Mouse (Mus musculus) embryo, embryonic 11 days (tissue): ENCODE measurements around the gene Amz1.

Experiments used
- DNase-seq: peaks from one replicate; pipeline ENCODE4 v3.0.0-alpha.2; 2015

Amz1 gene

DNA sequence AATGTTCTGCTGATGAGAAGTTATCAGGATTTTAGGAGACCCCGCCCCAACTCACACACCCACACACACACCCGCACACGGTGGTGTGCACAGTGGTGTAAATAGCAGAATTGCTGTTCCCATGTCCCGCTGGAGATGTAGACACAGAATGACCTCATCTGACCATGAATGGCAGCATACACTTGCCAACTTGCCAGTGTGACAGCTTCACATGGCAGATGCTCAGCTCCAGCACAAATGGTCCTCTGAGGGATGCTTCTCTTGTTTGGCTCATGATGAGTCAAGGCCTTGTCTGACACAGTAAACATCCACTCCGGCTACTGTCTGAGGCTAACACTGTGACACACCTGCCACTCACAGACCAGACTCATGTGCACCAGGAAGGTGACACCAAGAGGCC is 44.4 kb downstream of the Amz1 start:
- no peak for DNase-seq

DNA sequence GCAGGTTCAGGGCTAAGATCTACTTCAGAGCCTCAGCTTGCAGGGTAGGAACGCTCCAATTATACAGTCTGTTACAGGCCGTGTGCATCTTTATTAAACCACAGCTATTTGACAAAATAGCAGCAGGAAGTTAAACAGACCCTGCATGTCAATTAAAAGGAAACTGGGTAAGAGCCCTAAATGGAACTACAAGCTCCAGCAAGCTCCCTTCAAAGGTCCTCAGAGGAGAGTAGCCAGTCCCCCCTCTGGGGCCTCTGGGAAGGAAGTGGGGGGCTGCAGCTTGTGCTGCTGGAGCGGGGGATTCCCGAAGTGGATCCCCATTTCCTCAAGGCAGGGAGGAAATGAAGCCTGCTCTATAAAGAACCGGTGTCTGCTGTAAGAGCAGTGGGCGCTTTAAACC is 47.7 kb downstream of the Amz1 start:
- DNase-seq, result peak; percentile 19

DNA sequence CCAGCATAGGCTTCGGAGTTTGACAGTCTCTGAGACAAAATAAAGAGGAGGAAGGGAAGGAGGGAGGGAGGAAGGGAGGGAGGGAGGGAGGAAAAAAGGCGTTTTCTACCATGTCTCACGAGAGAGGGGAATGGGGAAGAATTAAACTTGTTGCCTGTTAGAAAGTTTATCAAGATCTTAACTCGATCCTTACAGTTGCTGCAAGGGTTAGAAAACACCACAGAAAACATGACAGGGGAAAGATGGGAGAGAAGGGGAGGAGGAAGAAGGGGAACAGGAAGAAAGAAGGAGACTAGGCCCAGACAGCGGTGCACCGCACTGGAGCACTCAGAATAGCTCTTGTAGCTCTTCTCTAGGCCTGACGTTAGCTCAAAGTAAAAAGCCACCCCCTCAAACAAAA is 48.2 kb downstream of the Amz1 start:
- no peak for DNase-seq

- DNase-seq, result no peak
These were observed 51.2 kb downstream of the Amz1 start for GRCm38 (mm10) chr5:140775111-140775510.

DNA sequence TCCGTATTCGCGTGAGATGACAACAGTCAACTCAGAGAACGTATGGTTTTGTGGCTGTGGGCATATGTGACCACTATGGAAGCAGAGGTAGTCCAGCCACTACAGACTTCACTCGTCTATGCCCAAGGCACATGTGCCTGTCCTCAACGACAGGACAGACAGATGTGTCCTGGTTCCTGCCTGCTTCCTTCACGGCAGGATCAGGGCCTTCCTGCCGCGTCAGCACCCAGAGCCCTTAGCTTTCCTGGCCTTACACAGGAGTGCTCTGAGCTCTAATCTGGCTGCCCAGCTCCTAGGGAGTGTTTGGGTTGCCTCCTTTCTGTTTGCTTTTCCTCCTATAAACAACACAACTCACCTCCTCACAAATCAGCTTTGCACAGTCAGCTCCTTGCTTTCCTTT is 53.0 kb downstream of the Amz1 start:
- no peak for DNase-seq

- no peak for DNase-seq
These were observed 57.2 kb downstream of the Amz1 start for GRCm38 (mm10) chr5:140781122-140781521.

DNA sequence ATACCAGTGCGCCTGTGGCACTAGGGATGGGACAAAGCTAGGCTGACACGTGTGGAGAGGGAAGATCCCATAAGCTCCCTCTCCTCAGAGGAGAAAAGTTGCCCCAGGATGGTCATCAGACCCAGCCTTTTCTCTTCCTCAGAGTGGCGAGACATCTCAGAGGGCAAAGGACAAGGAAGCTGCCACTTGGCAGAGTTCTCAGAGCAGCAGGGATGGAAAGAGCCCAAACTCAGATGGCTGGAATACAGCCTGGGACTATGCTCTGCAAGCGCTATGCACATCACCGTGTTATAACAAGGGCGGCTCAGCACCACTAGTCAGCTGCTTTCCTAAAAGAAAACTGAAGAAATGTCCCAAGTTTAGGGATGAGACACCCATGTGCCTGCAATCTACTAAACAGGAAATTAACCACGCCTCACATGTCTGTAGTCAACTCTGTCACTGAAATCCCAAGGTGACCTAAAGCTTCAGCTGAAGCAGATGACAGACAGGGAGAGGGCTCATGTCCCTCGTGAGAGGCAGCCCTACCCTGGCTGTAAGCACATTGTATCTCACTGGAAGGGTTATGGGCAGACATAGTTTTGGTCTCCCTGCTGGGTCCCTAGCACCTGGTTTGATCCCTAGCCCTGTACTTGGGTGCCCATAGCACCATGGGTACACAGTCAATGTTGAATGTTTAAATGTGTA is 58.1 kb downstream of the Amz1 start:
- no peak for DNase-seq

GRCm38 (mm10) chr5:140783577-140783976 is 59.6 kb downstream of the Amz1 start:
- no peak for DNase-seq

DNA sequence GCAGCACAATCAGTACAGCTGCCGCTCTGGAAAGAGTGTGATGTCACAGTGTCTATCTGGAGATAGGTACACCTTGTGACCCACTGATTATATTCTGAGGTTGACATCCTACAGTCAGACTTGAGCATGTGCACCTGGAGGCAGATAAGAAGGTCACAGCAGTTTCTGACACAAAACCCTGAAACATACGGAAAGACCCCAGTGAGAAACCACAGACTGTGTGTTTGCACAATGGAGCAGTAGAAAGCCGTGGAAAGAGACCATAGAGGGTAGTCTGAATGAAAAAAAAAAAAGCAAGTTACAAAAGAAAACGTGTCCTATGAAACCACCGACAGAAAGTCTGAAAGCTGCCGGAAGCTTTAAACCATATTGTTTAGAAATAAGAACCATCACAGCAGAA is 60.4 kb downstream of the Amz1 start:
- DNase-seq, result no peak

GRCm38 (mm10) chr5:140785240-140785872 is 61.4 kb downstream of the Amz1 start:
- DNase-seq, result no peak

DNA sequence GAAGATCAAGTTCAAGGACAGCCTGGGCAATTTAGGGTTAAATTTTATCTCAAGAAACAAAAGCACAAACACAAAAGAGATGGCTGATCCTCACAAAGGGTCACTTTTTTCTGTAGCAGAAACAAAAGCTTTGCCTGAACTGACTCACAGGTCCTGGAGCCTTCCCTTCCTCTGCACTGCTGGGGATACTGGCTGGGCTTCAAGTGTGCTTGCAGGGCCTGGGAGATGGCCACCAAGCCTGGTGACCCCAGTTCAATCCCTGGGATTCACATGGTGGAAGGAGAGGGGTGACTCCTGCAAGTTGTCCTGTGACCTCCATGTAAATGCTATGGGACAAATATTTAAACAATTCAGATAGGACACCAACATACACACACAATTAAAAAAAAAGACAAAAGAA is 65.6 kb downstream of the Amz1 start:
- no peak for DNase-seq

DNA sequence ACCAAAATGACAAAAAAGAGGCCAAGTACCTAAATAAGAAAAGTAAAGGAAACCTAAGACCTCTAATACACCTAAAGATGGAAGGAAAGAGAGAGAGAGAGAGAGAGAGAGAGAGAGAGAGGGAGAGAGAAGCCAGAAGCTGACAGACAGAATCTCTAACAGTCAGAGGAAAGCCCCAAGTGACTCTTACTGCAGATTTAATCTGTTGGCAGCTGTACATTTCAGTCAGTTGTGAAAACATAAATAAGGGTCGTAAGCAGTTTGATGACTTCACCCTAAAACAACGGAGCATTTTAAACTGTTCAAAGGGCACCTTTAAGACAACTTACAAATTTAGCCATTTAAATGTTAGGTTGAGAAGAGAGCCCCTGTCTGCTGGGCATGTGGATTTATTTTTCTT is 66.5 kb downstream of the Amz1 start:
- DNase-seq, result no peak

- DNase-seq, result peak; percentile 41
These were observed 67.3 kb downstream of the Amz1 start for GRCm38 (mm10) chr5:140790937-140791877.

DNA sequence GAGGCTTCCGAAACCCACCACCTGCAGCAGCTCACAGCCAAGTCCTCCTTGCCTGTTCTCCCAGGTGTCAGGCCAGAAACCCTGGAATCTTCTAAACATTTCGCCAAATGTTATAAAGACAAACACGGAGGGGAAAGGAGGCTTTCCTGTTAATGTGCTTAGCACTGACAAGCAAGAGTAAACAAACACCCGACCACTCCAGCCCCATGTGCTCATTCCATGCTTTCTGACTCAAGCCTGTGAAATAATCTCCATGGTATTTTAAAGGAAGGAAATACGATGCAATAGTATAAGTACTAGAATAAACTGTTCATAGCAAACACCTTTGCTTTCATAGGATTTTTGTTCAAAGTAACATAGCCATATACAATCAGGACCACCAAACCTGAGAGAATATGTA is 68.3 kb downstream of the Amz1 start:
- DNase-seq, result no peak

GRCm38 (mm10) chr5:140794753-140795152 is 70.8 kb downstream of the Amz1 start:
- DNase-seq, result no peak

DNA sequence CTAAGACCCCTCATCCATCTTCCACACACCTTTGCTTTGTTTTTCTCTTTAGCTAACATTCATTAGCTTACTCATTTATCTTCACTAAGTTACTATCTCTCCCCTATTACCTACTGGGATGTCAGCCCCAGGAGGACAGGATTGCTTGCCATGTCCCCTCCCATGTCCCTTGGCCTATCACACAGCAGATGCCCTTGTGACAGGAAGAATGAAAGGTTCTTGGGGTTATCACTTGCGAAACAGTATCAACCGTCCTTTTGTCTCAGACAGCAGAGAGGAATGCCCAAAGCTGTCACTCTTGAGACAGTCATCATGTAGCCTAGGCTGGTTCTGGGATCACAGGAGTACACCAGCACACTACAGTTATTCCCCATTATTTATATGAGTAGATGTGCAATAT is 71.2 kb downstream of the Amz1 start:
- no peak for DNase-seq

DNA sequence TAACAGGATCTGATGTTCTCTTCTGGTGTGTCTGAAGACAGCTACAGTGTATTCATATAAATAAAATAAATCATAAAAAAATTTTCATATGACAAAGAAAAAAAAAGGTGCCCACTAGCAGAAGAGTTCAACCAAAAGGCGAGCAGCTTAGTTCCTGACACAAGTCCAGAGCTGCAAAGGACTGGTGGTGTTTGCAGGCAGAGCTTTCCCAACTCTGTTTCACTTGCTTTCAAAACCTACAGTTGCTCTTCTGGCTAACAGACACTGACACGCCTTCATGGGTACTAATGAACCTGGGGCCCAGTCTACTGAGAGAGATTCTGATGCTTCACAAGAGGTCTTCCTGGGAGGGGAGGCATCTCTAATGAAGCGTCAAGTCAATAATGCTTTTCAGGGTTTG is 72.1 kb downstream of the Amz1 start:
- no peak for DNase-seq

- DNase-seq, result no peak
These were observed 74.2 kb downstream of the Amz1 start for GRCm38 (mm10) chr5:140798158-140798557.

GRCm38 (mm10) chr5:140798775-140799174 is 74.8 kb downstream of the Amz1 start:
- DNase-seq, result no peak

GRCm38 (mm10) chr5:140799190-140799589 is 75.3 kb downstream of the Amz1 start:
- DNase-seq, result no peak

GRCm38 (mm10) chr5:140800288-140800923 is 76.5 kb downstream of the Amz1 start:
- DNase-seq, result no peak

DNA sequence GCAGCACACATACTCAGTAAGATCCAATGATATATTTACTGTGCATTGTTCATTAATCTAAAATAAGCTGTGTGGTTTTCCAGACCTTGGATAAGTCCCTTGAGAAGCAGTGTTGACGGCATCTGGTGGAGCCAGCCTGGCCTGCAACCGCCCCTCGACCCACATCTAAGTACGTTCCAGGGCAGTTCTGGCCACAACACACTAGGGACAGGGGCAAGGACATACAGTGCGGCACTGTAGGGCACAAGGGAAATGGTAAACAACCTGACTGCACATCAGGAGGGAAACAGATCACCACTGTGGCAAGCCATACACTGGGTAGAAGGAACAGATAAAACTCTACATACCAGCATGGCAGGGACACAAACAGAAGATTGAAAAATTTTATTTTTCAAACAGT is 77.9 kb downstream of the Amz1 start:
- DNase-seq, result no peak

- no peak for DNase-seq
These were observed 82.3 kb downstream of the Amz1 start for GRCm38 (mm10) chr5:140806252-140806651.
